Mouse (Mus musculus) limb, embryonic 11.5 days (tissue): ENCODE data around the gene Ptpn3. TPM values are rescaled to one million over a fixed set of nuclear protein-coding genes. Genes with fewer than 3 reads are reported as not detected.
A peak's percentile ranks its signal among the peaks of the same experiment; 100 is the strongest.

Experiments
- ATAC-seq: fragments of 200-750 bp; cut with Nextera tagmentation; 2 replicates; pipeline ENCODE4 v1.8.0; 2017; ENCODE audit warnings: low read depth; ENCODE audit not compliant: insufficient number of reproducible peaks, low FRiP score, low TSS enrichment
- DNase-seq: peaks from one replicate; pipeline ENCODE4 v3.0.0-alpha.2; 2015; ENCODE audit warnings: low spot score
- H3K27ac ChIP-seq: fragments of 300-500 bp; sonication (generic); replicated peaks from 2 replicates; pipeline ENCODE4 v1.5.1; 2014; ENCODE audit warnings: low read depth, mild to moderate bottlenecking, low read length
- H3K27me3 ChIP-seq: fragments of 300-500 bp; sonication (generic); 2 replicates; pipeline ENCODE4 v1.6.1; 2014; ENCODE audit warnings: mild to moderate bottlenecking, low read length, mixed read lengths; ENCODE audit not compliant: control insufficient read depth, insufficient read depth
- H3K36me3 ChIP-seq: fragments of 300-500 bp; sonication (generic); 2 replicates; pipeline ENCODE4 v1.6.1; 2014; ENCODE audit warnings: mild to moderate bottlenecking, low read length, moderate library complexity, mixed read lengths; ENCODE audit not compliant: control insufficient read depth, insufficient read depth
- H3K4me1 ChIP-seq: fragments of 300-500 bp; sonication (generic); 2 replicates; pipeline ENCODE4 v1.6.1; 2014; ENCODE audit warnings: low read length, mixed read lengths; ENCODE audit not compliant: control insufficient read depth, insufficient read depth
- H3K4me2 ChIP-seq: fragments of 300-500 bp; sonication (generic); 2 replicates; pipeline ENCODE4 v1.6.1; 2014; ENCODE audit warnings: low read depth, mild to moderate bottlenecking, moderate library complexity; ENCODE audit not compliant: severe bottlenecking
- H3K4me3 ChIP-seq: fragments of 300-500 bp; sonication (generic); 2 replicates; pipeline ENCODE4 v1.5.1; 2014; ENCODE audit warnings: low read depth, low read length
- H3K9ac ChIP-seq: fragments of 300-500 bp; sonication (generic); 2 replicates; pipeline ENCODE4 v1.6.1; 2014; ENCODE audit warnings: mild to moderate bottlenecking, low read length
- H3K9me3 ChIP-seq: fragments of 300-500 bp; sonication (generic); 2 replicates; pipeline ENCODE4 v1.6.1; 2016; ENCODE audit warnings: low read length; ENCODE audit not compliant: control insufficient read depth
- WGBS: fragments of 180-500 bp; shearing (Covaris S2); extraction: QIAGEN DNeasy Blood & Tissue Kit; methylation state at CpG from one replicate; pipeline ENCODE4 v1.1.7; 2014; 5-methylcytosine and 5-hydroxymethylcytosine counted together
- polyA plus RNA-seq: library from polyadenylated mRNA; unstranded; fragments of >200 nt; fragmentation: Nextera tagmentation; extraction: Ambion mirVana; gene quantifications from 2 replicates; pipeline ENCODE4 v1.2.1, GENCODE M21; 2014

Ptpn3 gene
- polyA plus RNA-seq, 1 experiment from 2014 or later, result 0.73 TPM

DNA sequence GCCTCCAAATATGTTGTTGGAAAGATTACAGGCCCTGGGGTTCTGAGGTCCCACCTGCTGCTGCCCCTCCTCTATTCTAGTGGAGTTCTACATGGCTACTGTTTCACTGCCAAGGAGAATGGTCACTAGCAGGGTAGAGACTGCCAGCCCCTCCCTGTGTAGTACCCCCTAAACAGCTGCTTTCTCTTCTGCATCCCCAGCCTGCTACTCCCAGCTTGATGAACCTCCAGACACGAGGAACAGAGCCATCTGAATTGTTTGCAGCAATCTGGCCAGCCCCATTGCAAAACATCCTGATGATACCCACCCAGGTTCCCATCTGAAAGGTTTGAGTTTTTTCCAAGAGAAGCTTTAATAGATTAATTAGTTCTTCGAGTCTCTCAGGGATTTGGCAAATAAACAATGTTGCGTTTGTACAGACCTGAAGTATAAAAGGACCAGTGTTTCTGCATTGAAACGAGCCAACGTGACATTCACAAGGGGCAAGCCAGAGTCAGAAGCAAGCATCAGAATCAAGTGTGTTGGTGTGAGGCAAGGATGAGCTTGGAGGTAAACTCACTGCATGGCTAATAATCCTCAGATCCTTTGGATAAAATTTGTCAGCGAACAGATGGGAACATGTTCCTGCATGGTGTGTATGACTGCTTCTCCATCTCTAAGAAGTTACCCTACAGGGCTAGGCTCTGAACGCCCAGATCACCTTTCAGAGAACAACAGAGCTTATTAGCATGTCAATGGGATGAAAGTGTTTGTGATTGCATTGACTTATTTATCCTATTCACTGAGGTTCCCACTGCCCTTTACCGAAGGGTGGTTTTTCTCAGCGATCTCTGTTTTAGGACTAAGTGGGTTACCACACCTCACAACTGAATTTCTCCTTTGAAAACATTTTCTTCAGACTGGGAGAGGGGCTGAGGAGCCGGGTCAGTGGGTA is 138.6 kb downstream of the Ptpn3 start:
- Histone ChIP-seq H3K9me3 (no peaks in the 10 kb centered on the region), H3K4me2 (no peak overlapping the region), H3K27ac (no peak overlapping the region), H3K36me3 (no peaks in the 10 kb centered on the region), H3K27me3 (no peaks in the 10 kb centered on the region), H3K4me1 (no peaks in the 10 kb centered on the region), H3K4me3 (no peak overlapping the region), H3K9ac (no peak overlapping the region)
- 46% methylated on average over 10 of the region's 10 CpGs for WGBS
- ATAC-seq, result no peak
- DNase-seq, result no peak

GRCm38 (mm10) chr4:57160571-57160970 is 141.1 kb downstream of the Ptpn3 start:
- 80% methylated on average over 7 of the region's 7 CpGs for whole genome bisulfite sequencing
- Histone ChIP-seq H3K9me3 (no peaks in the 10 kb centered on the region), H3K36me3 (no peaks in the 10 kb centered on the region), H3K27ac (no peak overlapping the region), H3K9ac (no peak overlapping the region), H3K4me3 (no peak overlapping the region), H3K27me3 (no peaks in the 10 kb centered on the region), H3K4me2 (no peak overlapping the region), H3K4me1 (no peaks in the 10 kb centered on the region)
- DNase-seq, result no peak
- no peak for ATAC-seq

GRCm38 (mm10) chr4:57156549-57157169 is 145.0 kb downstream of the Ptpn3 start:
- H3K4me3 ChIP-seq, result no peak overlapping the region
- H3K9me3 ChIP-seq, result no peaks in the 10 kb centered on the region
- H3K27me3 ChIP-seq, result no peaks in the 10 kb centered on the region
- ATAC-seq (no peak), DNase-seq (no peak)
- H3K36me3 ChIP-seq, result no peaks in the 10 kb centered on the region
- no peak overlapping the region for H3K9ac ChIP-seq
- no peak overlapping the region for H3K4me2 ChIP-seq
- 83% methylated on average over 8 of the region's 8 CpGs for WGBS
- H3K4me1 ChIP-seq, result peaks cover 19% of the 10 kb centered on the region
- no peak overlapping the region for H3K27ac ChIP-seq

DNA sequence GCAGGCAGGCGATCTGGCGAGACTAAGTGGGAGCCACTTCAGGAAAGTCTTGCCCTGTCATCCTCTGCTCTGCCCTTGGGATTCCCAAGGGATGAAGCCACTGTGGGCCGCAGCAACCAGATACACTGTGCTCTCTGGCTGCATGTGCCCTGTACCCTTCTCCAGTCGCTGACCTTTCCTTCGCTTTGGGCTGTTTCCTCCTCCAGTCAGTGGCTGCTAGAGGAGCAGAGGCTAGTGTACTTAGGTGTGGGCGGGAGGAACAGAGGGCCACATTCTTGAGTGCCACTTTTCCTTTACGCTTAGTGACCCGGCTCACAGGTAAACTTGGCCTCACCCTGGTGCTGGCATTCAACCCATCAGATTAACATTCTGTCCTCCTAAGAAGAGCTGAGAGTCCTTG is 147.8 kb downstream of the Ptpn3 start:
- DNase-seq (peak; percentile 35), ATAC-seq (no peak)
- Histone ChIP-seq H3K4me1 (peaks cover 19% of the 10 kb centered on the region), H3K9me3 (no peaks in the 10 kb centered on the region), H3K4me3 (no peak overlapping the region), H3K9ac (peak overlapping the region; percentile 22; the same call in 1 of the 2 replicates), H3K36me3 (no peaks in the 10 kb centered on the region), H3K4me2 (peak overlapping the region; percentile 10; the same call in 1 of the 2 replicates), H3K27me3 (no peaks in the 10 kb centered on the region), H3K27ac (no peak overlapping the region)
- 36% methylated on average over 8 of the region's 8 CpGs for WGBS

GRCm38 (mm10) chr4:57153068-57153835 is 148.4 kb downstream of the Ptpn3 start:
- Histone ChIP-seq H3K4me2 (peak overlapping the region; percentile 20; the same call in 1 of the 2 replicates), H3K4me1 (peaks cover 19% of the 10 kb centered on the region), H3K4me3 (no peak overlapping the region), H3K27ac (0 out of 2 replicates have a peak overlapping the region, but pooled peaks have one; percentile 36), H3K27me3 (no peaks in the 10 kb centered on the region), H3K36me3 (no peaks in the 10 kb centered on the region), H3K9me3 (no peaks in the 10 kb centered on the region), H3K9ac (peak overlapping the region; percentile 40; the same call in 1 of the 2 replicates)
- 8% methylated on average over 9 of the region's 9 CpGs for WGBS
- ATAC-seq (no peak), DNase-seq (peak; percentile 58)

- H3K9me3 ChIP-seq, result no peaks in the 10 kb centered on the region
- no peak overlapping the region for H3K4me2 ChIP-seq
- no peaks in the 10 kb centered on the region for H3K36me3 ChIP-seq
- 71% methylated on average over 3 of the region's 3 CpGs for WGBS
- H3K9ac ChIP-seq, result no peak overlapping the region
- H3K27ac ChIP-seq, result no peak overlapping the region
- no peak overlapping the region for H3K4me3 ChIP-seq
- no peaks in the 10 kb centered on the region for H3K27me3 ChIP-seq
- no peak for DNase-seq
- H3K4me1 ChIP-seq, result peaks cover 8% of the 10 kb centered on the region
- no peak for ATAC-seq
Measured at GRCm38 (mm10) chr4:57148182-57148581, 153.5 kb downstream of the Ptpn3 start.

- WGBS, result under 1% methylated on average over 73 of the region's 142 CpGs
- Histone ChIP-seq H3K36me3 (no peaks in the 10 kb centered on the region), H3K4me1 (peaks cover 26% of the 10 kb centered on the region), H3K27me3 (peaks cover 12% of the 10 kb centered on the region), H3K9ac (peak within 1 kb of the TSS; percentile 72), H3K27ac (no peak within 1 kb of the TSS), H3K9me3 (no peaks in the 10 kb centered on the region), H3K4me2 (peak within 1 kb of the TSS; percentile 92), H3K4me3 (peak within 1 kb of the TSS; percentile 53)
- peak; percentile 90 for DNase-seq
- peak; percentile 88 for ATAC-seq
Measured at GRCm38 (mm10) chr4:57143026-57143937, 158.4 kb downstream of the Ptpn3 start, which contains the start of gene Epb41l4b. Epb41l4b (minus strand) TSS chr4:57143437.
